Mouse (Mus musculus) heart, postnatal 0 days (tissue): ENCODE data around the gene Gm27029. TPM values are rescaled to one million over a fixed set of nuclear protein-coding genes. Genes with fewer than 3 reads are reported as not detected.
A peak's percentile ranks its signal among the peaks of the same experiment; 100 is the strongest.

Experiments
- ATAC-seq: fragments of 200-750 bp; cut with Nextera tagmentation; 2 replicates; pipeline ENCODE4 v1.8.0; 2017; ENCODE audit warnings: low read depth, moderate number of reproducible peaks, moderate library complexity; ENCODE audit not compliant: insufficient read depth
- DNase-seq: peaks from one replicate; pipeline ENCODE4 v3.0.0-alpha.2; 2016; ENCODE audit warnings: low spot score
- H3K27ac ChIP-seq: fragments of 300-500 bp; sonication (generic); 2 replicates; pipeline ENCODE4 v1.5.1; 2014; ENCODE audit warnings: low read depth, mild to moderate bottlenecking
- H3K27me3 ChIP-seq: fragments of 300-500 bp; sonication (generic); 2 replicates; pipeline ENCODE4 v1.6.1; 2014; ENCODE audit warnings: low read length, mixed read lengths; ENCODE audit not compliant: control insufficient read depth, insufficient read depth
- H3K36me3 ChIP-seq: fragments of 300-500 bp; sonication (generic); replicated peaks from 2 replicates; pipeline ENCODE4 v1.6.1; 2014; ENCODE audit warnings: low read length, mixed read lengths; ENCODE audit not compliant: control insufficient read depth, insufficient read depth
- H3K4me1 ChIP-seq: fragments of 300-500 bp; sonication (generic); 2 replicates; pipeline ENCODE4 v1.6.1; 2014; ENCODE audit warnings: antibody characterized with exemption; ENCODE audit not compliant: control insufficient read depth, insufficient read depth
- H3K4me2 ChIP-seq: fragments of 300-500 bp; sonication (generic); 2 replicates; pipeline ENCODE4 v1.6.1; 2014; ENCODE audit warnings: low read depth, mild to moderate bottlenecking, low read length, moderate library complexity
- H3K4me3 ChIP-seq: fragments of 300-500 bp; sonication (generic); 2 replicates; pipeline ENCODE4 v1.5.1; 2014; ENCODE audit warnings: low read depth, low read length
- H3K9ac ChIP-seq: fragments of 300-500 bp; sonication (generic); replicated peaks from 2 replicates; pipeline ENCODE4 v1.6.1; 2014; ENCODE audit warnings: low read depth, low read length, mixed read lengths
- H3K9me3 ChIP-seq: fragments of 300-500 bp; sonication (generic); replicated peaks from 2 replicates; pipeline ENCODE4 v1.6.1; 2016; ENCODE audit warnings: low read length; ENCODE audit not compliant: control insufficient read depth
- CTCF ChIP-seq: IDR thresholded peaks from 2 replicates; pipeline ENCODE4 v1.5.1; 2016; ENCODE audit warnings: antibody characterized with exemption, control low read depth, low read depth
- EP300 ChIP-seq: IDR thresholded peaks from 2 replicates; pipeline ENCODE4 v1.6.1; 2016; ENCODE audit warnings: antibody characterized with exemption, low read depth
- WGBS: fragments of 180-500 bp; shearing (Covaris S2); extraction: QIAGEN DNeasy Blood & Tissue Kit; methylation state at CpG from one replicate; pipeline ENCODE4 v1.1.7; 2014; 5-methylcytosine and 5-hydroxymethylcytosine counted together
- polyA plus RNA-seq: library from polyadenylated mRNA; unstranded; fragments of >200 nt; fragmentation: Nextera tagmentation; extraction: Ambion mirVana; gene quantifications from 2 replicates; pipeline ENCODE4 v1.2.1, GENCODE M21; 2015
- total RNA-seq: library from RNA; depleted of rRNA; stranded (reverse); fragments of >200 nt; gene quantifications from 2 replicates; pipeline ENCODE4 v1.2.3, GENCODE M21; 2014; ENCODE audit warnings: low replicate concordance

Gene Gm27029
- total and polyA plus RNA-seq, 2 experiments from 2014 or later: 3.7 to 7.3 TPM

- Histone ChIP-seq H3K4me3 (peak within 1 kb of the TSS; percentile 73), H3K9ac (peak within 1 kb of the TSS; percentile 62), H3K4me1 (0 out of 2 replicates have a peak, but pooled peaks cover 6% of the 10 kb centered on the region), H3K27ac (peak within 1 kb of the TSS; percentile 70), H3K4me2 (peak within 1 kb of the TSS; percentile 89), H3K36me3 (peaks cover 18% of the 10 kb centered on the region), H3K27me3 (no peaks in the 10 kb centered on the region), H3K9me3 (no peaks in the 10 kb centered on the region)
- TF ChIP-seq CTCF: no peak
- no peak for TF ChIP-seq EP300
- DNase-seq: peak; percentile 85
- 1% methylated on average over 60 of the region's 60 CpGs for WGBS
- ATAC-seq: peak; percentile 70
Measured at GRCm38 (mm10) chr11:101465869-101466551, 41.4 kb upstream of the Gm27029 start, which contains the start of gene Vat1. Gene Vat1 (minus strand): TSS chr11:101466230.

DNA sequence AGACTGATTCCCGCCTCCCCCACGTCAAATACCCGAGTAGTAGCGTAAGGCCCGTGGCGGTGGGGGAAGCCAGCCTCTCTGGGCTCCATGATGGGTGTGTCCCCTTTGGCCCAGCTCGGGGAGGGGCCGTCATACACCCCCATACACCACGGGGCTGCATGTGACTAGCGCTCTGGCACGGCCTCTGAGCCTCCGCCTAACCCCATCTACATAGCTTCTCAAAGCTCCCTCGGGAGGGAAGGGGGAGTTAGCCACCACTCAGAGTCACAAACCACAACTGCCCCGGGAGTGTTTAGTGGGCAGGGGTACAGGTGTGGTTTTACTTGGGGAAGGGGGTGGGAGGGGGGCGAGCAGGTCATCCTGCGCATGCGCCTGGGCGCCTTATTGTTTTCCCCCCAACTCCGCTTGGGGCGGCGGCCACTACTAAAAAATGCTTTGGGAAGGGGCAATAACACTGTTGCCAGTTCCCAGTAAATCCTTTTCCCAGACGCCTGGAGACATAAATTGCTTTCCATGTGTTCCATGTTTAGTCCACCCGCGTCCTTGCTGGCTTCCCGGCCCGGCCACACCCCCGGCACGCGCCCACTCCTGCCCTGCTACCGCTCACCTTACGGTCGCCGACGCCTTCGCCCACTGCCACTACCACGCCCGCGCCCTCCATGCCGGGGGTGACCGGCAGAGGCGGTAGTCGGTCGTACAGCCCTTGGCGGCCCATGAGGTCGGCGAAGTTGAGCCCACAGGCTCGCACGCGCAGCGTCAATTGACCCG lies 40.7 kb upstream of the Gm27029 start:
- Histone ChIP-seq H3K9ac (peak overlapping the region; percentile 62), H3K27ac (peak overlapping the region; percentile 70), H3K4me3 (peak overlapping the region; percentile 73), H3K4me2 (peak overlapping the region; percentile 89), H3K27me3 (no peaks in the 10 kb centered on the region), H3K36me3 (peaks cover 26% of the 10 kb centered on the region), H3K9me3 (no peaks in the 10 kb centered on the region), H3K4me1 (0 out of 2 replicates have a peak, but pooled peaks cover 6% of the 10 kb centered on the region)
- peak; percentile 51 for DNase-seq
- ATAC-seq: peak; percentile 56
- peak; percentile 17; the same call in 1 of the 2 replicates for TF ChIP-seq CTCF
- TF ChIP-seq EP300: no peak
- WGBS: under 1% methylated on average over 51 of the region's 51 CpGs

DNA sequence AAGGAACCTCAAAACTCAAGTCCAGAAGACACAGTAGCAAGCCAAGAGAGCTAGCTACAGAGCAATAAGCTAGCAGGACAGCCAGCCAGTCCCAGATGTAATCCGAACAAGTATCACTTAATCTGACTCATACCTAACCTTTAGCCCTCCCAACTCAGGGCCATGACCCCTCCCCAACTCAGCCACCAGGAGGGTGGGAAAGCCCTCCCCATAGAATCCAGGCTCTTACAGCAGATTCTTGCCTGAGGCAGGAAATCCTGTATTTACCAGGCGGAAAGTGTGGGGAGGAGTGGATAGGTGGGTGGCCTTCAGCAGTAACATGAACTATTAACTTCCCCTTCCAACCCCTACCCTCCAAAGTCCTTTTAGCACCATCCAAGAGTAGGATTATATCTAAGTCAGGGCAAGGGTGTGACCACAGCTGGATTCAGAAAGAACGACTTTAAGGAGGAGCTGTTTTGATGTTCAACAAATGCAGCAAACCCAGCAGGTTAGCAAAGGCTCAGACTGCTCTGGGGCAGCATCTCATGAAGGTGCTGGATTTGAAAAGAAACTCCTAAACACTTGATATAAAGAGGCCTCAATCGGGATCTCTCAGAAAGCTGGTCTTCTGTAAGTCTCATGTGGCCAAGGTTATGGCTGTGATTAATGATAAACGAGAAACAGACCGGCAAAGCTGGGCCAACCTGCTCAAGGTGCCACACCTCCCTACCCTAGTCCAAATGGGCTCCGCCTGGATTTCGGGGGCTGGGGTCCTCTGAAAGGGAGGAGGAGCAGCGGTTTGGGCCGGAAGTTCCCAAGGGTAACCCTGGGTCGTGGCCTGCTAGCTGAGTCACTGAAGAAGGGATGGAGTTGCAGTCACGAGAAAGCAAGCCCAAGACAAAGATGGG lies 39.9 kb upstream of the Gm27029 start, which contains the start of gene Rnd2:
TSS of gene Rnd2 (plus strand) at position 789 of the 890 bp plus-strand sequence.
- 15% methylated on average over 12 of the region's 12 CpGs for WGBS

GRCm38 (mm10) chr11:101462583-101463440 lies 38.2 kb upstream of the Gm27029 start:
- ATAC-seq (no peak), DNase-seq (no peak)
- TF ChIP-seq CTCF (no peak), EP300 (no peak)
- Histone ChIP-seq H3K4me3 (no peak overlapping the region), H3K9me3 (no peaks in the 10 kb centered on the region), H3K27ac (no peak overlapping the region), H3K36me3 (peaks cover 50% of the 10 kb centered on the region), H3K9ac (no peak overlapping the region), H3K4me2 (no peak overlapping the region), H3K4me1 (0 out of 2 replicates have a peak, but pooled peaks cover 3% of the 10 kb centered on the region), H3K27me3 (no peaks in the 10 kb centered on the region)
- 51% methylated on average over 13 of the region's 13 CpGs for WGBS

More for the DNA sequence above, 39.9 kb upstream of the Gm27029 start, which contains the start of gene Rnd2:
- H3K4me2 ChIP-seq: peak within 1 kb of the TSS; percentile 89
- no peak for TF ChIP-seq EP300
- no peak for TF ChIP-seq CTCF
- no peaks in the 10 kb centered on the region for H3K27me3 ChIP-seq
- ATAC-seq (no peak), DNase-seq (peak; percentile 27)
- H3K4me1 ChIP-seq: 0 out of 2 replicates have a peak, but pooled peaks cover 6% of the 10 kb centered on the region
- peak within 1 kb of the TSS; percentile 70 for H3K27ac ChIP-seq
- H3K4me3 ChIP-seq: peak within 1 kb of the TSS; percentile 73
- H3K9ac ChIP-seq: peak within 1 kb of the TSS; percentile 62
- H3K36me3 ChIP-seq: peaks cover 34% of the 10 kb centered on the region
- H3K9me3 ChIP-seq: no peaks in the 10 kb centered on the region
